Mouse (Mus musculus) forebrain, embryonic 13.5 days (tissue): ENCODE results near the gene Camk1g. TPM values are rescaled to one million over a fixed set of nuclear protein-coding genes. Genes with fewer than 3 reads are reported as not detected.

Source experiments
- ATAC-seq: fragments of 200-750 bp; cut with Nextera tagmentation; 2 replicates; pipeline ENCODE4 v1.8.0; 2017
- H3K27ac ChIP-seq: fragments of 300-500 bp; sonication (generic); 2 replicates; pipeline ENCODE4 v1.5.1; 2015; ENCODE audit warnings: inconsistent platforms, mild to moderate bottlenecking, moderate library complexity
- H3K27me3 ChIP-seq: fragments of 300-500 bp; sonication (generic); 2 replicates; pipeline ENCODE4 v1.6.1; 2015; ENCODE audit warnings: mild to moderate bottlenecking, inconsistent platforms
- H3K36me3 ChIP-seq: fragments of 300-500 bp; sonication (generic); 2 replicates; pipeline ENCODE4 v1.6.1; 2015; ENCODE audit warnings: mild to moderate bottlenecking, inconsistent platforms; ENCODE audit not compliant: poor library complexity, severe bottlenecking
- H3K4me1 ChIP-seq: fragments of 300-500 bp; sonication (generic); 2 replicates; pipeline ENCODE4 v1.6.1; 2015; ENCODE audit warnings: inconsistent platforms
- H3K4me2 ChIP-seq: fragments of 300-500 bp; sonication (generic); 2 replicates; pipeline ENCODE4 v1.6.1; 2015; ENCODE audit warnings: inconsistent platforms, mild to moderate bottlenecking, moderate library complexity
- H3K4me3 ChIP-seq: fragments of 300-500 bp; sonication (generic); 2 replicates; pipeline ENCODE4 v1.5.1; 2015; ENCODE audit warnings: mild to moderate bottlenecking, inconsistent platforms
- H3K9ac ChIP-seq: fragments of 300-500 bp; sonication (generic); 2 replicates; pipeline ENCODE4 v1.6.1; 2015; ENCODE audit warnings: mild to moderate bottlenecking, inconsistent platforms
- H3K9me3 ChIP-seq: fragments of 300-500 bp; sonication (generic); replicated peaks from 2 replicates; pipeline ENCODE4 v1.6.1; 2016; ENCODE audit warnings: inconsistent platforms
- WGBS: fragments of 180-500 bp; shearing (Covaris S2); methylation state at CpG from one replicate; pipeline ENCODE4 v1.1.7; 2015; 5-methylcytosine and 5-hydroxymethylcytosine counted together
- polyA plus RNA-seq: library from polyadenylated mRNA; unstranded; fragments of >200 nt; fragmentation: Nextera tagmentation; extraction: Ambion mirVana; gene quantifications from 2 replicates; pipeline ENCODE4 v1.2.1, GENCODE M21; 2015

The Camk1g gene
- polyA plus RNA-seq, 1 experiment from 2014 or later: 26.7 TPM

DNA sequence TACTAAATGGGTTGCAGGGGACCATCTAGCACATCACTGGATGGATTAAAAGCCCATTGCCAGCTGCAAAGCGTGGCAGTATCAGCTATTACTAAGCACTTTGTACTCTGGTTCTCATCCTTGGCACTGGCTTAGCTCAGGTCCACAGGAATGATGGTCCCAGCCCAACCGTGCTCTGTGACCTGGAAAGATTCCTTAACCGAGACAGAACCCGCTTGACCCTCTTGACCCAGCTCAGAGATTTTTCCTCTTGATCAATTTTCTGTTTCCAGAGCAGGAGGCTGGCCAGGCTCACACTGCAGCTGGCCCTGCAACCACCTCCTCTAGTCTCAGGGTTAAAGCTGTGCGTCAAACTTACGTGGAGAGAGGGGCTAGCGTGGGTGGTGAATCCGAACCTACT is 1.0 kb downstream of the Camk1g start:
- 39% methylated on average over 8 of the region's 8 CpGs for WGBS

GRCm38 (mm10) chr1:193368055-193368454 is 2.0 kb downstream of the Camk1g start:
- ATAC-seq: peak; percentile 84
- Histone ChIP-seq H3K27ac (peak overlapping the region; percentile 22; the same call in 1 of the 2 replicates), H3K36me3 (no peaks in the 10 kb centered on the region), H3K9ac (peak overlapping the region; percentile 53), H3K27me3 (no peaks in the 10 kb centered on the region), H3K4me3 (peak overlapping the region; percentile 48), H3K4me1 (peaks cover 40% of the 10 kb centered on the region), H3K4me2 (peak overlapping the region; percentile 77), H3K9me3 (no peaks in the 10 kb centered on the region)
- WGBS: under 1% methylated on average over 10 of the region's 10 CpGs

More for the DNA sequence above, 1.0 kb downstream of the Camk1g start:
- H3K27me3 ChIP-seq: no peaks in the 10 kb centered on the region
- H3K9me3 ChIP-seq: no peaks in the 10 kb centered on the region
- H3K4me3 ChIP-seq: peak overlapping the region; percentile 48
- no peak overlapping the region for H3K27ac ChIP-seq
- peak overlapping the region; percentile 72 for H3K9ac ChIP-seq
- peaks cover 36% of the 10 kb centered on the region for H3K4me1 ChIP-seq
- H3K4me2 ChIP-seq: peak overlapping the region; percentile 77
- ATAC-seq: no peak
- H3K36me3 ChIP-seq: no peaks in the 10 kb centered on the region

DNA sequence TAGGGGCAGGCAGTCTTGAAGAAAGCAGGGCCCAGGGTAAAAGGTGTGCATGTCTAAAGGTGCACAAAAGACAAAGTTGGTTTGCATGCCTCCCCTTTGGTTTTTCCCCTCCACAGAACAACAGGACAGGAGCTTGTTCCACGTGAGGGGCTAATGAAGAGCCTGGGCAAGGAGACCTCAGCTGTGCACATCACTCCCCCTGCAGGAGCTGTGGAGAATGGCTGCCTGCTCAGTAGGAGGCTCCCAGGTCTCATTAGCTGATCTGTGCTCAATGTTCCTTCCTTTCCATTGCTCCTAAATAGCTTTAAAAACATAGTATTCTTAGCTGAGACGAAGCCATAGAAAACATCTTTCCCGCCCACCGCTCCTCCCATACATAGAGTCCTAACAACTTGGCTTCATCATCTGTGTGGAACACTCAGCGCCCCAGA is 6.3 kb downstream of the Camk1g start:
- Histone ChIP-seq H3K4me1 (peaks cover 23% of the 10 kb centered on the region), H3K4me2 (no peak overlapping the region), H3K9me3 (no peaks in the 10 kb centered on the region), H3K27ac (no peak overlapping the region), H3K4me3 (no peak overlapping the region), H3K36me3 (peaks cover 24% of the 10 kb centered on the region), H3K9ac (no peak overlapping the region), H3K27me3 (no peaks in the 10 kb centered on the region)
- WGBS: 59% methylated on average over 5 of the region's 5 CpGs
- ATAC-seq: no peak

GRCm38 (mm10) chr1:193362078-193362477 is 8.0 kb downstream of the Camk1g start:
- ATAC-seq: no peak
- H3K9ac ChIP-seq: no peak overlapping the region
- peaks cover 6% of the 10 kb centered on the region for H3K4me1 ChIP-seq
- H3K9me3 ChIP-seq: no peaks in the 10 kb centered on the region
- WGBS: 89% methylated on average over 7 of the region's 7 CpGs
- no peak overlapping the region for H3K4me2 ChIP-seq
- H3K36me3 ChIP-seq: peaks cover 24% of the 10 kb centered on the region
- no peak overlapping the region for H3K4me3 ChIP-seq
- no peak overlapping the region for H3K27ac ChIP-seq
- no peaks in the 10 kb centered on the region for H3K27me3 ChIP-seq

- no peaks in the 10 kb centered on the region for H3K27me3 ChIP-seq
- H3K9ac ChIP-seq: no peak overlapping the region
- H3K4me3 ChIP-seq: no peak overlapping the region
- H3K9me3 ChIP-seq: no peaks in the 10 kb centered on the region
- H3K27ac ChIP-seq: no peak overlapping the region
- no peak for ATAC-seq
- no peak overlapping the region for H3K4me2 ChIP-seq
- WGBS: 36% methylated on average over 6 of the region's 6 CpGs
- H3K36me3 ChIP-seq: peaks cover 28% of the 10 kb centered on the region
- H3K4me1 ChIP-seq: peaks cover 5% of the 10 kb centered on the region; the same call in 1 of the 2 replicates
These were observed 8.9 kb downstream of the Camk1g start for GRCm38 (mm10) chr1:193361181-193361580.

DNA sequence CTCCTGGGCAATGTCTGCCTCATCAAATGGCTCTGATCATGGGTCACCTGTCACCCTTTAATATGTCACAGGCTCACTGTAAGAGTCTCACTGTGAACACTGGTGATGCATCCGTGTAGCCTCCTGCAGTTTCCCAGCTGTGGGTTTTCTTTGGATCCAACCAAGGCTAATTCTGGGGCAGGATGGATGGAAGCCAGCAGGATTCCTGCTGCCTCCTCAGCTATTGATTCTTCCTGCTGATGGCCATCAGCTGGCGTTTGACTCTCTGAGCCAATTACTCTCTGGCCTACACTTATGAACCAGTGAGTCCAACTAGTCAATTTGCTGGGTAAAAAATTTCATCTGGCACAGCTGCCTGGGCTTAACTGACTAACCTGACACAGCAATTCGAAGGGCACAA is 10.9 kb downstream of the Camk1g start:
- 77% methylated on average over 3 of the region's 3 CpGs for WGBS
- Histone ChIP-seq H3K4me3 (no peak overlapping the region), H3K36me3 (peaks cover 47% of the 10 kb centered on the region), H3K4me1 (peaks cover 5% of the 10 kb centered on the region; the same call in 1 of the 2 replicates), H3K9ac (no peak overlapping the region), H3K27ac (no peak overlapping the region), H3K4me2 (no peak overlapping the region), H3K9me3 (no peaks in the 10 kb centered on the region), H3K27me3 (no peaks in the 10 kb centered on the region)
- no peak for ATAC-seq

DNA sequence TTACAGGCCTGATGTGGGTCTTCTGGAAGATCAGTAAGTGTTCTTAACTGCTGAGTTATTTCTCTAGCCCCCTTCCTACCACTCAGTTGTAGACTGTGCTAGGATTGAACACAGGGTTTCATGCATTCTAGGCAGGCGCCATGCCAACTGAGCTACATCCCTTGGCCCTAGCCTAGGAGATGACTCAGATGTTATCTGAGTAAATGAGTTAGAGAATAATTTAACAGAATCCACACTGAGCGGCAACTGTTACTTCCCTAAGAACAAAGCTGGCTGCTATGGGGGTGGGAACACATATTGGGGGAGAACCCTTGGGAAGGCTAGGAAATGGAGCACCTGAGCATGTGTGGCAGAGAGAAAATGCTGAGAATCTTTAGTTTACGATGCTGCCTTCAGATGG is 18.5 kb downstream of the Camk1g start:
- Histone ChIP-seq H3K36me3 (peaks cover 87% of the 10 kb centered on the region), H3K27ac (no peak overlapping the region), H3K4me2 (no peak overlapping the region), H3K4me1 (no peaks in the 10 kb centered on the region), H3K9me3 (no peaks in the 10 kb centered on the region), H3K4me3 (no peak overlapping the region), H3K9ac (no peak overlapping the region), H3K27me3 (no peaks in the 10 kb centered on the region)
- WGBS: 93% methylated on average over 3 of the region's 3 CpGs
- ATAC-seq: no peak

GRCm38 (mm10) chr1:193350546-193350801 is 19.6 kb downstream of the Camk1g start:
- no peak for ATAC-seq
- WGBS: 92% methylated on average over 2 of the region's 2 CpGs

DNA sequence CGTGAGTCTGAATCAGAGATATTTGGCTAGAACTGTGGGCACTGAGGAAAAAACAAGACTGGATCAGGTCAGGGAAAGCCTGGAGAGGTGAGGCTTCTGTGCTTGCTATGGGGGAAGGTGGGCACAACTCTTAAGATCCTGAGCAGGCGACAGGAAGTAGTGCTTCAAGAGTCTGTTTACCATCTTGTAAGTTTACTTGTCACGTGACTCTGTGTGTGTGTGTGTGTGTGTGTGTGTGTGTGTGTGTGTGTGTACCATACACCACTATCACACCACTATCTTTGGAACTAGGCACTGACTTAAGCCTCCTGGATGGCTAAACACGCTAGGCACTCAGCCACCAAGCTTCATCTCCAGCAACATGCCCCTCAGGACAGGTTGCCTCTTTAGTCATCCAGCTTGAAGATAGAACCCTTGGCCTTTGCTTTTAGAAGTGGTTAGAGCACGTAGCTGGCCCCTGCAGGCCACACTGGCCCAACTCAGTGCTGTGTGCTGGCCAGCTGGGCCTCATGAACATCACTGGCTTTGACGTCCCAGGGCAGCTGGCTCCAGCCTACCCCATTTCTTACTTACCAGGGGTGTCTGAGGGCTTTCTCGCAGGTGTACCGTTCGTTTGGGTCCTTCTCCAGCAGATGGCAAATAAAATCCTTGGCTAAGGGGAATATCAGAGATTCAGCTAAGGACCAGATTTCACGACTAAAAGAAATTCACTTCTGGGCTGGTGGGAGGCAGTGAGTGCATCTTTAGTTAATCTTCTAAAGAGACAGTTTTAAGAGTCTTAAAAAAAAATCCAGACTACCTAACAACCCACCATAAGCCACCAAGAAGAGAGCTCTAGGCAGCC is 20.2 kb downstream of the Camk1g start:
- peaks cover 78% of the 10 kb centered on the region for H3K36me3 ChIP-seq
- no peak overlapping the region for H3K4me3 ChIP-seq
- H3K9me3 ChIP-seq: no peaks in the 10 kb centered on the region
- ATAC-seq: no peak
- no peak overlapping the region for H3K9ac ChIP-seq
- H3K4me1 ChIP-seq: no peaks in the 10 kb centered on the region
- H3K27me3 ChIP-seq: no peaks in the 10 kb centered on the region
- no peak overlapping the region for H3K27ac ChIP-seq
- H3K4me2 ChIP-seq: no peak overlapping the region
- WGBS: 92% methylated on average over 9 of the region's 10 CpGs

More at GRCm38 (mm10) chr1:193350546-193350801, 19.6 kb downstream of the Camk1g start:
- Histone ChIP-seq H3K9ac (no peak overlapping the region), H3K4me1 (no peaks in the 10 kb centered on the region), H3K4me2 (no peak overlapping the region), H3K4me3 (no peak overlapping the region), H3K36me3 (peaks cover 84% of the 10 kb centered on the region), H3K27ac (no peak overlapping the region), H3K9me3 (no peaks in the 10 kb centered on the region), H3K27me3 (no peaks in the 10 kb centered on the region)

GRCm38 (mm10) chr1:193348261-193348962 is 21.7 kb downstream of the Camk1g start:
- Histone ChIP-seq H3K4me2 (no peak overlapping the region), H3K36me3 (peaks cover 65% of the 10 kb centered on the region), H3K27ac (no peak overlapping the region), H3K27me3 (no peaks in the 10 kb centered on the region), H3K4me3 (no peak overlapping the region), H3K4me1 (no peaks in the 10 kb centered on the region), H3K9ac (no peak overlapping the region), H3K9me3 (no peaks in the 10 kb centered on the region)
- ATAC-seq: no peak
- WGBS: 87% methylated on average over 9 of the region's 9 CpGs

GRCm38 (mm10) chr1:193346908-193347307 is 23.2 kb downstream of the Camk1g start:
- Histone ChIP-seq H3K9me3 (no peaks in the 10 kb centered on the region), H3K36me3 (peaks cover 50% of the 10 kb centered on the region), H3K4me3 (no peak overlapping the region), H3K9ac (no peak overlapping the region), H3K27me3 (no peaks in the 10 kb centered on the region), H3K4me2 (no peak overlapping the region), H3K4me1 (no peaks in the 10 kb centered on the region), H3K27ac (no peak overlapping the region)
- ATAC-seq: no peak
- 68% methylated on average over 3 of the region's 3 CpGs for WGBS

DNA sequence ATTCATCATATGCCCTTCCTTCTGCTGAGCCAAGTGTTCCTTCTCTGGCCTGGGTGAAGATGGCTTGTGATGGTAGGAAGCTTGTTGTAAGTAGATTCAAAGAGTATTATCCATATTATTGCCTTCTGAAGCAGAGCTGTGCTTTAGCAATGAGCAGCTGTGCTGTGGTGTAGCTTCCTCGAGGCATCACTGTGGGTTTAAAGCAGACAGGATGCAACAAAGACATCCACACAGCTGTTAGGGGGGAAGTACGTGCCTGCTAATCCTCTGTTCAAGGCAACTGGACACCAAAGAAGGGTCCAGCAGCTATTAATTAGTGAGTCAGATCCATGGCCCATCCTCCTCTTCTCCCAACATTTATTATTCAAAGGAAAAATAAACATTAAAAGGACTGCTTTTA is 25.1 kb downstream of the Camk1g start:
- no peaks in the 10 kb centered on the region for H3K4me1 ChIP-seq
- H3K9ac ChIP-seq: no peak overlapping the region
- H3K27ac ChIP-seq: peak overlapping the region; percentile 49
- no peak for ATAC-seq
- WGBS: 9% methylated on average over 2 of the region's 2 CpGs
- H3K27me3 ChIP-seq: no peaks in the 10 kb centered on the region
- no peak overlapping the region for H3K4me2 ChIP-seq
- H3K9me3 ChIP-seq: no peaks in the 10 kb centered on the region
- peaks cover 31% of the 10 kb centered on the region for H3K36me3 ChIP-seq
- H3K4me3 ChIP-seq: no peak overlapping the region
